Mouse (Mus musculus) brain, embryonic 14.5 days (tissue): ENCODE measurements at regions not wholly inside any gene's neighbourhood (a gene's known extent, or its start where the extent isn't known, plus 50 kb on each side); places are given as distances from the start of the nearest gene placed in this dataset.

Experiments
- CTCF ChIP-seq: fragments of 200-500 bp; IDR thresholded peaks from 2 replicates; pipeline ENCODE4 v1.5.1; 2012; ENCODE audit warnings: inconsistent platforms, mild to moderate bottlenecking, moderate library complexity, borderline replicate concordance; ENCODE audit not compliant: insufficient read depth, insufficient read length; ENCODE audit errors: extremely low read depth
- POLR2A ChIP-seq: fragments of 200-500 bp; IDR thresholded peaks from 2 replicates; pipeline ENCODE4 v1.6.1; 2012; ENCODE audit warnings: mild to moderate bottlenecking, inconsistent platforms, borderline replicate concordance; ENCODE audit not compliant: poor library complexity, insufficient read depth, insufficient read length, severe bottlenecking; ENCODE audit errors: extremely low read depth

- TF ChIP-seq CTCF (no peak), POLR2A (no peak)
These were observed 195.6 kb downstream of the Parm1 start for GRCm38 (mm10) chr5:91713020-91713419.
